Mouse (Mus musculus) midbrain, embryonic 10.5 days (tissue): Measurements from ENCODE around the gene Terf2. TPM values are rescaled to one million over a fixed set of nuclear protein-coding genes. Genes with fewer than 3 reads are reported as not detected.

Experiments used
- DNase-seq: peaks from one replicate; pipeline ENCODE4 v3.0.0-alpha.2; 2017; ENCODE audit warnings: low spot score
- H3K27ac ChIP-seq: fragments of 300-500 bp; sonication (generic); replicated peaks from 2 replicates; pipeline ENCODE4 v1.5.1; 2016; ENCODE audit warnings: mild to moderate bottlenecking
- H3K27me3 ChIP-seq: fragments of 300-500 bp; sonication (generic); 2 replicates; pipeline ENCODE4 v1.6.1; 2016; ENCODE audit warnings: low read depth, mild to moderate bottlenecking; ENCODE audit not compliant: poor library complexity, severe bottlenecking
- H3K36me3 ChIP-seq: fragments of 300-500 bp; sonication (generic); 2 replicates; pipeline ENCODE4 v1.6.1; 2016; ENCODE audit warnings: mild to moderate bottlenecking, moderate library complexity
- H3K4me1 ChIP-seq: fragments of 300-500 bp; sonication (generic); 2 replicates; pipeline ENCODE4 v1.6.1; 2016
- H3K4me3 ChIP-seq: fragments of 300-500 bp; sonication (generic); 2 replicates; pipeline ENCODE4 v1.5.1; 2016; ENCODE audit warnings: mild to moderate bottlenecking, moderate library complexity
- H3K9me3 ChIP-seq: fragments of 300-500 bp; sonication (generic); replicated peaks from 2 replicates; pipeline ENCODE4 v1.6.1; 2016; ENCODE audit warnings: mild to moderate bottlenecking
- WGBS: fragments of 180-500 bp; shearing (Covaris S2); methylation state at CpG from one replicate; pipeline ENCODE4 v1.1.7; 2016; 5-methylcytosine and 5-hydroxymethylcytosine counted together
- polyA plus RNA-seq: library from polyadenylated mRNA; unstranded; fragments of >200 nt; fragmentation: Nextera tagmentation; extraction: Ambion mirVana; gene quantifications from 2 replicates; pipeline ENCODE4 v1.2.1, GENCODE M21; 2016

Gene Terf2
- polyA plus RNA-seq, 1 experiment from 2014 or later: 19.1 TPM

DNA sequence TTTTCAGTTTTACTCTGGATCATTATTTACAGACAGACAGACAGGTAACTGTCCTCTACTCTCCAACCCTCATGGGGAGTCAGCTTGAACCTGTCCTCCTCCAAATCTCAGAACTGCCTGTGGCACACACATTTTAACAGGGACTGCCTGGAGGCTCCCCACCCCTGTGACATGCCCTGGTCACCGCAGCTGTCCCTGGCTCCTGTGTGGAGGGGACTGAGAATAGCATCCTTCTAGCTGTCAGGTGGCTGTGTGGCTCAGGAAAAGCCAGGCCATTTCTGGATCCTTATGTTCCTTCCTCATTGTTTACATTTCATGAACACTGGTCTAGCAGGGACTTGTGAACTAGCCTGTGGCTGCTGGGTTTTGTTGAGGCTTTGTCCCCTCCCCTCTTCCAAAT is 22.2 kb downstream of the Terf2 start:
- Histone ChIP-seq H3K27me3 (no peaks in the 10 kb centered on the region), H3K9me3 (no peaks in the 10 kb centered on the region), H3K4me1 (no peaks in the 10 kb centered on the region), H3K4me3 (no peak overlapping the region), H3K36me3 (peaks cover 99% of the 10 kb centered on the region), H3K27ac (no peak overlapping the region)
- DNase-seq: no peak
- WGBS: 95% methylated on average over 1 of the region's 1 CpGs

DNA sequence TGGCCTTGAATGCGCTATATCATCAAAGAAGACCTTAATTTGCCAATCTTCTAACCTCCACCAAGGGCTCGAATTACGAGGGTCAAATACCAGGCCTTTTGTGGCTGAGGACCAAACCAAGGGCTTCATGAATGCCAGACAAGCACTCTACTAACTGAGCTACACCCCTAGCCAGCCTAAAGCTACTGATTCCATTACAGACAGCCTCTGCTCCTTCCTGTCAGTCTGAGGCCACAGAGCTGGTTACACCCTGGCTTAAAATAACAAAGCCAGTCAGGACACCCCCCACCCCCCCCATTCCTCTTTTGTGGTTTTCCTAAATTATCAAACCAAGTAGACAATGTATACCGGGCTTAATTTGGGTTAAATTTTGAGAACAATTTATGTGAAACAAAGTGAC is 22.6 kb downstream of the Terf2 start:
- H3K27ac ChIP-seq: no peak overlapping the region
- H3K36me3 ChIP-seq: peaks cover 99% of the 10 kb centered on the region
- H3K4me1 ChIP-seq: no peaks in the 10 kb centered on the region
- H3K27me3 ChIP-seq: no peaks in the 10 kb centered on the region
- DNase-seq: no peak
- no peak overlapping the region for H3K4me3 ChIP-seq
- WGBS: 89% methylated on average over 4 of the region's 4 CpGs
- H3K9me3 ChIP-seq: no peaks in the 10 kb centered on the region

DNA sequence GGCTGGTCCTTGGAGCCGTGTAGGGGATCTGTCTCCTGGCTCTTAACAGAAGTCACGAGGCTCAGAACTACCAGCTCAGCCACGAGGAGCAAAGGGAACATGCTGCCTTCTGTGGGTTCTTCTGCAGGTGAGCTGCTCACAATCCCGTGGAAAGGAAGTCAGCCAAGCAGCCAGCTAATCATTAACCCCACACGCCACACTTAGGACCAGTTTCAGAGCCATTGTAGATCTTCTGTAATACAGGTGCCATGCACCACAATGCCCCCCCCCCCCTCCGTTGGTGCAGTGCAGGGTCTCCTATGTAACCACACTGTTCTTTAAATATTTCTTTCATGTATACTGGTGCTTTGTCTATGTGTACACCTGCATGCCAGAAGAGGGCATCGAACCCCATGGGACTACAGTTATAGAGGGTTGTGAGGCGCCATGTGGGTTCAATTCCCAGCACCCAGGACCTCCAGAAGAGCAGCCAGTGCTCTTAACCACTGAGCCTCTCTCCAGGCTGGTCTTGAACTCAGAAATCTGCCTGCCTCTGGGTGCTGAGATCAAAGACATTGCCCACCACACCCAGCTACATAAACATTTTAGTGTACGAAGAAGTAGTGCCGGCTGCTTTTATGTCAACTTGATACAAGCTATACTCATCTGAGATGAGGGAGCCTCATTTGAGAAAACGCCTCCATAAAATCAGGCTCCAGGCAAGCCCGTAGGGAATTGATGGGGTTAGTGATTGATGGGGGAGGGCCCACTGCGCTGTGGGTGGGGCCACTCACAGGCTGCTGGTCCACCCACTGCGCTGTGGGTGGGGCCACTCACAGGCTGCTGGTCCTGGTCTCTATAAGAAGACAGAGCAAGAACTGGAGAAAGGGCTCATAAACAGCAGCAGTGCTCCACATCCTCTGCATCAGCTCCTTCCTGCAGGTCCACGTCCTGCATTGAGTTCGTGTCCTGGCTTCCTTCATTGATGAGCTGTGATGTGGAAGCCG is 30.5 kb downstream of the Terf2 start, which contains the start of gene Tmed6:
Gene Tmed6, minus strand, starts transcription at position 134 of the 986 bp plus-strand sequence.
- H3K27me3 ChIP-seq: no peaks in the 10 kb centered on the region
- H3K4me3 ChIP-seq: no peak within 1 kb of the TSS
- H3K27ac ChIP-seq: no peak within 1 kb of the TSS
- peaks cover 27% of the 10 kb centered on the region for H3K36me3 ChIP-seq
- H3K9me3 ChIP-seq: no peaks in the 10 kb centered on the region
- no peaks in the 10 kb centered on the region for H3K4me1 ChIP-seq
- 68% methylated on average over 17 of the region's 17 CpGs for WGBS
- no peak for DNase-seq

DNA sequence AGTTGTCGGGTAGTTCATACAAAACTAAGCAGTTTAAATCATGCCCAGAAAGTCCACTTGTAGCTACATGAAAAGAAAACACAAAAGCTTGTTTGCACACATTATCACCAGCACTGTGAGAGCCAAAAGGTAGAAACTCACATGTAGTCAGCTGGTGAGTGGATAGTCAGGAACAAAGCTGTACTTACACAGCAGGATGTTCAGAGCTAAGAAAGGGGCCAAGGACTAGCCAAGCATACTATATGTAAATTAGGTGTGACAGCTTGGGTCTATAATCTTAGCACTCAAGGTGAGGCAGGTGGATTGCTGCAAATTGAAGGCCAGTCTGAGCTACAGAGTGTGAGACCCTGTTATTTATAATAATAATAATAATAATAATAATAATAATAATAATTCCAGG is 33.7 kb downstream of the Terf2 start:
- 90% methylated on average over 1 of the region's 1 CpGs for WGBS
- Histone ChIP-seq H3K36me3 (peaks cover 30% of the 10 kb centered on the region), H3K27ac (no peak overlapping the region), H3K4me1 (peaks cover 5% of the 10 kb centered on the region), H3K9me3 (no peaks in the 10 kb centered on the region), H3K27me3 (no peaks in the 10 kb centered on the region), H3K4me3 (no peak overlapping the region)
- DNase-seq: no peak

DNA sequence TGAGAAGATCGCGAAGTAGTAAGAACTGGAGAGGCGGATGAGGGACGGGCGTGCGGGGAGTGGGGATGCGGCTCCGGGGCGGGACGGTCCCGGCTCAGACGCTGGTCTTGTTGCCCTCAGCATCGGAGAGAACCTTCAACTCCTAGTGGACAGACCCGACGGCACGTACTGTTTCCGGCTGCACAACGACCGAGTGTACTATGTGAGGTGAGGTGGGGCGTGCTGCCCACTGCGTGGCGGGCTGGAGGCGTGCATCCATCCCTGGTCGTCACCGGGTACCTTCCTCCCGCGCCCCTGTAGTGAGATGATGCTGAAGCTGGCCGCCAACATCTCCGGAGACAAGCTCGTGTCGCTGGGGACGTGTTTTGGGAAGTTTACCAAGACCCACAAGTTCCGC is 39.4 kb downstream of the Terf2 start:
- Histone ChIP-seq H3K27me3 (no peaks in the 10 kb centered on the region), H3K36me3 (peaks cover 63% of the 10 kb centered on the region), H3K27ac (peak overlapping the region; percentile 76), H3K9me3 (no peaks in the 10 kb centered on the region), H3K4me1 (peaks cover 22% of the 10 kb centered on the region), H3K4me3 (peak overlapping the region; percentile 86)
- no peak for DNase-seq
- whole genome bisulfite sequencing: 1% methylated on average over 33 of the region's 33 CpGs

DNA sequence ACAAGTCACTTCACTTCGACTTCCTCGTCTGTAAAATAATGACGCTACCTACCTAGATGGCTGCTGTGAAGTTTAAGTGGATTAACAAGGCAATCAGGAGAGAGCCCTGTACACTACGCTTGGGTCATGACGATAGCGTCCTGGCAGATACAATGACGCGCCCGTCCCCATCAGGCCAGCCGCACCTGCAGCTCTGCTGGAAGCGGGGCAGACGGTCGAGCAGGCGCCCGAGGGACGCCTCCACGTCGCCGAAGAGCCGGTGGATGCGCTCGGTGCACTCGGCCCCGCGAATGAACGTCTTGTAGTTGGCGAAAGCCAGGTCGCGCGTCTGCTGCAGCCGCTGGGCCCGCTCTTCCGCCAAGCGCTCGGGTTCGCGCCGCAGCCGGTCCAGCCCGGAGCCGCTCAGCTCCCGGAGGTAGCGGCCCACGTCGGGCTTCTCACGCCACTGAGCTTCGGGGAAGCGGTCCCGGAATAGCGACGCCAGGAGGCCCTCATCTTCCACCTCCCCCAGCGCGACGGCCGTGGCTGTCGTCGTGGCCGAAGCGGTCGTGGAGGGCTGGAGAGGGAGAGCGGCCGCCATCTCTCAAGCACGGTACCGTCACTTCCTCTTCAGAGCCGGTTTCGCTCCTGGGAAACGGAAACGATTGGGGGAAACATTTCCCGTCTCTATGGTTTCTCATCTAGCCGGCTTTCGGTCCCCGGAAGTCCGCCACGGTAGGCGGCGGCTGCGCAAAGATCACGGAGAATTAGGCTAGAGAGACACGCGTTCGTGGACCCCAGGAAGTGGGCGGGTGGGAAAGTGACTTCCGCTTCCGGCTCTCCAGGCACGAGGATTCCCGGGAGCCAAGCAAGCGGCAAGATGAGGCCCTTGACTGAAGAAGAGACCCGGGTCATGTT is 40.0 kb downstream of the Terf2 start, which contains the start of the genes Cog8 and Nip7:
Gene Cog8, minus strand, starts transcription at position 614 of the 897 bp plus-strand sequence.
Gene Nip7, plus strand, starts transcription at position 802 of the 897 bp plus-strand sequence.
- H3K27me3 ChIP-seq: no peaks in the 10 kb centered on the region
- peak; percentile 96 for DNase-seq
- peak within 1 kb of the TSS; percentile 86 for H3K4me3 ChIP-seq
- WGBS: under 1% methylated on average over 88 of the region's 88 CpGs
- H3K9me3 ChIP-seq: no peaks in the 10 kb centered on the region
- peaks cover 70% of the 10 kb centered on the region for H3K36me3 ChIP-seq
- peaks cover 22% of the 10 kb centered on the region for H3K4me1 ChIP-seq
- peak within 1 kb of the TSS; percentile 88 for H3K27ac ChIP-seq

DNA sequence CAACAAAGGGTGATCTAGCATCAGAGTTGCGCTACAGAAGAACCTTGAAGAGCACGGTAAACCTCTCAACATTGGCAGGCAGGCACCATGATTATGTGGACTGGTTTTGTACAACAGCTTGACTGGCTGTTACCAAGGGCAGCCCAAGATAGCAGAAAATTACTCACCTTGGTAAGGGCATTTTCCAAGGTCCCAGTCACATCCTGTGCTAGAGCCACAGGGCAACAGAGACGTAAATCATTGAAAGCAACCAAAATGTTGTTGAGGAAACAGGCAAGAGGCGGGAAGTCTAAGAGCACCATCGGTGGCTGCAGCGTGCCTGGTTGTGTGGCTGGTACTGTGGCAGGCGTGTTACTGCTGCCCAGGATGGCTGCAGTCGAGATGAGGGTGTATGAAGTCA is 44.3 kb downstream of the Terf2 start:
- DNase-seq: no peak
- peaks cover 71% of the 10 kb centered on the region for H3K36me3 ChIP-seq

DNA sequence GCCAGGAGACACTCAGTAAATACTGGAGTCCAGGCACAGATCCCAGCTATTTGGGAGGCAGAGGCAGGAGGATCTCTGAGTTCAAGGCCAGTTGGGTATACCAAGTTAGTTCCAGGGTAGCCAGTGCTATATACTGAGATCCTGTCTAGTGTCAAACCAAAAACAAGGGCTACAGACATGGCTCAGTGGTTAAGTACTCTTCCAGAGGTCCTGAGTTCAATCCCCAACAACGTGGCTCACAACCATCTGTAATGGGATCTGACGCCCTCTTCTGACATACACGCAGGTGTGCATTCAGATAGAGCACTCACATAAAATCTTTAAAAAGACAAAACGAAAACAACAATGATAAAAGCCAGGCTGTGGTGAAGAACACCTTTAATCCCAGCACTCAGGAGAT is 46.9 kb downstream of the Terf2 start:
- Histone ChIP-seq H3K27ac (no peak overlapping the region), H3K36me3 (peaks cover 88% of the 10 kb centered on the region), H3K9me3 (no peaks in the 10 kb centered on the region), H3K4me3 (peak overlapping the region; percentile 75; the same call in 1 of the 2 replicates), H3K4me1 (peaks cover 26% of the 10 kb centered on the region), H3K27me3 (no peaks in the 10 kb centered on the region)
- no peak for DNase-seq
- WGBS: 92% methylated on average over 4 of the region's 4 CpGs

More for the DNA sequence above, 44.3 kb downstream of the Terf2 start:
- Histone ChIP-seq H3K27ac (no peak overlapping the region), H3K4me1 (peaks cover 35% of the 10 kb centered on the region), H3K9me3 (no peaks in the 10 kb centered on the region), H3K27me3 (no peaks in the 10 kb centered on the region), H3K4me3 (no peak overlapping the region)
- 95% methylated on average over 8 of the region's 8 CpGs for WGBS

DNA sequence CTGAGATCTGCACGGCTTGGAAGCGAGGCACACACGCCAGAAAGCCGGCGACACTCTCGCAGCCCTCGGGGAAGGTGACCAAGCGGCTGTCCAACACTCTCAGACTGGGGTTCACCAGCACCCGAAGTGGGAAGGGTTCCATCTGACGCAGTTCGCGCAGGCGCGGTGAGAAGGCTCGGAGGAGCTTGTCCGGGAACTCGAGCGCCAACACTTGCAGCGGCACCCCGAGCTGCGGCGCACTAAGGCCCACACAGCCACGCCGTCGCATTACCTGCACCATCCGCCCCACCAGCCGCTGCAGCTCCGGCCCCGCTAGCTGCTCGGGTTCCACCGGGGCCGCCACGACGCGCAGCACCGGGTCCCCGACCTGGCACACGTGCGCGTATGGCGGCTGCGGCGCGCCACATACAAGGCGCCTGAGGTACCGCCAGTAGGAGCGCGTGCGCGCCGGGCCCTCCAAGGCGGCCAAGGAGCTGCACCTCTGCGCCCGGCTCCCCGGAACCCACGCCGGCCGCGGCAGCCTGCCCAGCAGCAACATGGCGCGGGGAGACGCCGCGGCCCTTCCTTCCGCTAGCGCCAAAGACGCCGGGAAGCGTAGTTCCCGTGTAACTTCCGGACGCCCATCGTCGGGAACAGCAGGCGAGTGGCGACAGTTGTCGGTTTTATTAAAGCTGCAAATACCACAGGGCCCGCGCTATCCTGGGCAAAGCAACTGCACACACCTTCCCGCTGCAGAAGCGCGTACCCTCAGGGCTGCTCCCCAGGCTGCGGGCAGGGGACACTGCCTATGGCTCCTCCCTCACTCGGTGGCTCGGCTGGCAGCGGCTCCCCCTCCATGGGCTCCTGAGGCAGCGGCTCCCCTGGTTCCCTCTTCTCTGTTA is 48.0 kb downstream of the Terf2 start, which contains the start of gene Pdf:
Gene Pdf, minus strand, starts transcription at position 554 of the 881 bp plus-strand sequence.
- DNase-seq: peak; percentile 79
- Histone ChIP-seq H3K27ac (peak within 1 kb of the TSS; percentile 89), H3K36me3 (peaks cover 88% of the 10 kb centered on the region), H3K4me1 (peaks cover 26% of the 10 kb centered on the region), H3K9me3 (no peaks in the 10 kb centered on the region), H3K4me3 (peak within 1 kb of the TSS; percentile 75), H3K27me3 (no peaks in the 10 kb centered on the region)
- under 1% methylated on average over 87 of the region's 87 CpGs for WGBS

DNA sequence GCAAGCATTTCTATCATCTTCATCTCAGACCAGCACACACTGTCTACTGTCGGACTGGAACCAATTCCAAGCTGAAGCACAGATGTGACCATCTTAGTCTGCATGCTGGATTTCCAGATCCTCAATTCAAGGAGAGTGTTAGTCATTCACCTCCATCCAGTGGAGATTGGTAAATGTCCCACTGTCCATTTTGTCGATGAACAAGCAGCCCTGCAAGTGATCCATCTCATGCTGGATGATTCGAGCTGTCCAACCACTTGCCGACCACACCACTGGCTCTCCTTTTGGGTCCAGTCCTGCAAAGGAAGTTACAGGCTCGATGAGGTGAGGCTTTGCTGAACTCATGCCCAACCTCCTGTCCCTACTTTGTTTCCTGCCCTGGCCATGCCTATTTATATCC is 49.4 kb downstream of the Terf2 start:
- no peak overlapping the region for H3K27ac ChIP-seq
- H3K9me3 ChIP-seq: no peaks in the 10 kb centered on the region
- peaks cover 26% of the 10 kb centered on the region for H3K4me1 ChIP-seq
- H3K36me3 ChIP-seq: peaks cover 88% of the 10 kb centered on the region
- DNase-seq: no peak
- 92% methylated on average over 5 of the region's 5 CpGs for WGBS
- H3K27me3 ChIP-seq: no peaks in the 10 kb centered on the region
- H3K4me3 ChIP-seq: peak overlapping the region; percentile 75

DNA sequence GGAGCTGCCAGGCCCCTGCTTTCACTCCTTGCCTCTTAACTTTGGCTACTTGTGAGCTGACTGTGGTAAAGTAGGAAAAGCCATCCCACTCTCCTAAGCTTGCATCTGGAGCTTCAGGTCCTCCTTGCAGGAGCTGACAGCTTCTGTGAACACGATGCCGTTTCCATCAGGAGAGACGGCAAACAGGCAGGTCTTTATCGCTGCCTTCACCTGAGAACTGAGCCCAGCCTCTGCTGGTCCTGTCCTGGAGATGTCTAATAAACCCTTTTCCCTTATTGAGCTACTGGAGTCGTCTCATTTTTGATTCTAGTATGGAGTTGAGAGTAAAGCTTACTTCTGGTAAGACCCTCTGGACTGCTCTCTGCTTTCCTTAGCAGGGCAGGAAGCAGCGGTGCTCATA is 50.9 kb downstream of the Terf2 start:
- no peaks in the 10 kb centered on the region for H3K9me3 ChIP-seq
- peaks cover 26% of the 10 kb centered on the region for H3K4me1 ChIP-seq
- 92% methylated on average over 6 of the region's 6 CpGs for WGBS
- H3K27me3 ChIP-seq: no peaks in the 10 kb centered on the region
- peaks cover 88% of the 10 kb centered on the region for H3K36me3 ChIP-seq
- H3K4me3 ChIP-seq: no peak overlapping the region
- DNase-seq: no peak
- H3K27ac ChIP-seq: no peak overlapping the region

DNA sequence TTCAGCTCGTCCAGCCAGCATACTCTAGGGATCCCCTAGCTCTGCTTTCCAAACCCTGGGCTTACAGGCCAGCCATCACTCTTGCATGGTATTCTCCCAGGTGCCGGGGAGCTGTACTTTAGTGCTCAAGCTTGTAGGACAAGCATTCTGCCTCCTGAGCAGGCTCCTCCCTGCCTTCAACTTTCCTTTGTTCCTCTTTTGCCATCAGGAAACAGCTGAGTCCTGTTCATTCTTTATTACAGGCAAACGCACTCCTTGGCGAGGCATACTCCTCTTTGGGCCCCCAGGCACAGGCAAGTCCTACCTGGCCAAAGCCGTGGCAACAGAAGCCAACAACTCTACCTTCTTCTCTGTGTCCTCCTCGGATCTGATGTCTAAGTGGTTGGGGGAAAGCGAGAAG is 55.7 kb downstream of the Terf2 start:
- H3K4me3 ChIP-seq: no peak overlapping the region
- 89% methylated on average over 7 of the region's 7 CpGs for WGBS
- no peaks in the 10 kb centered on the region for H3K27me3 ChIP-seq
- no peaks in the 10 kb centered on the region for H3K4me1 ChIP-seq
- no peak overlapping the region for H3K27ac ChIP-seq
- H3K9me3 ChIP-seq: no peaks in the 10 kb centered on the region
- no peak for DNase-seq
- H3K36me3 ChIP-seq: peaks cover 85% of the 10 kb centered on the region
